Mouse (Mus musculus) neural tube, embryonic 13.5 days (tissue): ENCODE measurements at regions not wholly inside any gene's neighbourhood (a gene's known extent, or its start where the extent isn't known, plus 50 kb on each side); places are given as distances from the start of the nearest gene placed in this dataset.

ENCODE experiments used
- ATAC-seq: fragments of 200-750 bp; cut with Nextera tagmentation; 2 replicates; pipeline ENCODE4 v1.8.0; 2017; ENCODE audit warnings: low read depth, mild to moderate bottlenecking, moderate TSS enrichment, moderate library complexity
- H3K27ac ChIP-seq: fragments of 300-500 bp; sonication (generic); replicated peaks from 2 replicates; pipeline ENCODE4 v1.5.1; 2015; ENCODE audit warnings: moderate library complexity, mild to moderate bottlenecking, inconsistent platforms
- H3K27me3 ChIP-seq: fragments of 300-500 bp; sonication (generic); 2 replicates; pipeline ENCODE4 v1.6.1; 2015; ENCODE audit warnings: mild to moderate bottlenecking, inconsistent platforms
- H3K36me3 ChIP-seq: fragments of 300-500 bp; sonication (generic); 2 replicates; pipeline ENCODE4 v1.6.1; 2015; ENCODE audit warnings: mild to moderate bottlenecking, inconsistent platforms
- H3K4me1 ChIP-seq: fragments of 300-500 bp; sonication (generic); replicated peaks from 2 replicates; pipeline ENCODE4 v1.6.1; 2015; ENCODE audit warnings: inconsistent platforms
- H3K4me2 ChIP-seq: fragments of 300-500 bp; sonication (generic); 2 replicates; pipeline ENCODE4 v1.6.1; 2015; ENCODE audit warnings: inconsistent platforms, mild to moderate bottlenecking, moderate library complexity
- H3K4me3 ChIP-seq: fragments of 300-500 bp; sonication (generic); 2 replicates; pipeline ENCODE4 v1.5.1; 2015; ENCODE audit warnings: mild to moderate bottlenecking, inconsistent platforms
- H3K9ac ChIP-seq: fragments of 300-500 bp; sonication (generic); 2 replicates; pipeline ENCODE4 v1.6.1; 2015; ENCODE audit warnings: moderate library complexity, mild to moderate bottlenecking, inconsistent platforms
- H3K9me3 ChIP-seq: fragments of 300-500 bp; sonication (generic); 2 replicates; pipeline ENCODE4 v1.6.1; 2016; ENCODE audit warnings: inconsistent platforms
- WGBS: fragments of 180-500 bp; shearing (Covaris S2); methylation state at CpG from one replicate; pipeline ENCODE4 v1.1.7; 2015; 5-methylcytosine and 5-hydroxymethylcytosine counted together

GRCm38 (mm10) chr3:9959716-9960661 lies 127.9 kb upstream of the Gm9833 start:
- no peak for ATAC-seq
- H3K9me3 ChIP-seq, result no peaks in the 10 kb centered on the region
- H3K4me3 ChIP-seq, result no peak overlapping the region
- H3K27me3 ChIP-seq, result no peaks in the 10 kb centered on the region
- WGBS, result 92% methylated on average over 37 of the region's 37 CpGs
- no peak overlapping the region for H3K27ac ChIP-seq
- no peaks in the 10 kb centered on the region for H3K36me3 ChIP-seq
- H3K4me2 ChIP-seq, result no peak overlapping the region
- H3K4me1 ChIP-seq, result no peaks in the 10 kb centered on the region
- no peak overlapping the region for H3K9ac ChIP-seq

DNA sequence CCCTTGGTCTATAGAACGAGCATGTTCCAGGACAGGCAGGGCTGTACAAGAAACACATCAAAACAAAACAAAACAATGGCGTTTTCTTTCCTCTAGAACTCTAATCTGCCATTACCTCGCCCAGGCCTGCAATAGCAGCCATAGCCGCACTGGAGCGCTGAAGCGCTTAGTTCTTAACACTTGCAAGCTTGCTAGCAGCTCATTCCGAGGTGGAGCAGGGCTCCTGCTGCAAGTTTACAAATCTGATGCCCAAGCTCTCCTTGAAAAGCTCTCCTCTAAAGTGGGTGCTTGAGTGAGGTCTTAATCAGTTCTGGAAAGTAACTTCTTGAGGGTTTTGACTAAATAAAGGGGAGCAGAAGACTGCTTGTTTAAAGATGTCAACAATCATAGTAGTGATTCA lies 127.2 kb upstream of the Gm9833 start:
- H3K27me3 ChIP-seq, result no peaks in the 10 kb centered on the region
- H3K9ac ChIP-seq, result no peak overlapping the region
- H3K4me1 ChIP-seq, result no peaks in the 10 kb centered on the region
- no peak for ATAC-seq
- no peaks in the 10 kb centered on the region for H3K36me3 ChIP-seq
- H3K9me3 ChIP-seq, result no peaks in the 10 kb centered on the region
- H3K4me2 ChIP-seq, result no peak overlapping the region
- WGBS, result 74% methylated on average over 7 of the region's 7 CpGs
- no peak overlapping the region for H3K4me3 ChIP-seq
- no peak overlapping the region for H3K27ac ChIP-seq
